Mouse (Mus musculus) testis, postnatal 14 days (tissue): ENCODE measurements around the gene Pigm.

Source experiments
- DNase-seq: peaks from one replicate; pipeline ENCODE4 v3.0.0; 2021; ENCODE audit warnings: low spot score

The Pigm gene

DNA sequence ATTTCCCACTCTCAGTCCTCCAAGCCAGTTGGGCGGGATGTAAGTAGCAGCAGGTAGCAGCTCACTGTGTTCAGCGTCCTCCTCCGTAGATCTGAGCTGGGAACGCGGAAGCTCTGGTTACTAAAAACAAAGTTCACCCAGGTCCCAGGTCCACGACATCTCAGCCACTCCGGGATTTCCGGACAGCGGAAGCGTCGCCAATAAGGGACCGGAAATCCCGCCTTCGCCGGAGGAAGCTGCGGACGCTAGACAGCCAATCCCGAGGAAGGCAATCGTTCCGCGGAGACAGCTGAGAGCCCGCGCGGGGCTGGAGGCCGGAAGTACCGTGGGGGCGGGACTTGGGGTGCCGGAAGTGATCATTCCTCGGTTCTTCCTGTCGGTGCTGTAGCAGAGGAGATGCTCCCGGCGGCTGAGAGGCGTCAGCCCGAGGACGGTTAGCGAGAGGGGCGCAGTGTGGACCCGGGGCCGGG, at the start of gene Pigm:
Gene Pigm, plus strand, starts transcription at position 349 of the 470 bp plus-strand sequence.
- DNase-seq = peak; percentile 98

DNA sequence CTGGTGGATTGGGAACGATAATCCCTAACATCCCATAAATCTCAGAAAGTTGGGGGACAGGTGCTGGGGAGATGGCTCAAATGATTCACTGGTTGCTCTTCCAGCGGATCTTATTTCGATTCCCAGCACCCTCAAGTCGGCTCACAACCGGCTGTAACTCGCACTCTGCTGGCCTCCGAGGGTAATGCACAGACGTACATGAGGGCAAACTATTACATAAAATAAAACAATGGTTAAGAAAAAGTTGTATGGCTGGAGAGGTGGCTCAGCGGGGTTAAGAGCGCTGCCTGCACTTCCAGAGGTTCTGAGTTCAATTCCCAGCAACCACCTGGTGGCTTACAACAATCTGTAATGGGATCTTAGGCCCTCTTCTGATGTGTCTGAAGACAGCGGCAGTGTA, 49.7 kb upstream of the Pigm start:
- no peak for DNase-seq

- DNase-seq = no peak
These were observed 48.9 kb upstream of the Pigm start for GRCm38 (mm10) chr1:172327206-172328001.

DNA sequence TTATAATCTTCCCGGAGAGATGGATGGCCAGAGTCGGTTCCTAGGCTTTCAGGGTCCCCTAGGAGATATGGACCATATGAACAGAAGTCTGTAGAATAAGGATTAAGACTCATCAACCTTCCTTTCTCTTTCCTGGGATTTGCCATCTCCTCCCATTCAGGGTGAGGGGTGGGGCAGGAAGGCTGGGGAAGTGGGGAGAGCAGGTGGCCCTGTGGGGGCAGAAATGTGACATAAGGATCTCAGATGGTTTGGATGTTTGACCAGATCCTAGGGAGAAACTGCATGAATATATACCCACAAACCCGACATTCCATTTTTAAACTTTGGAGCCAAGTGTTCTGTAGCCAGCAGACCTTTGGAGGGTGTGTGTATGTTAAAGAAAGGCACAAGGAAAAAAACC, 48.3 kb upstream of the Pigm start:
- DNase-seq = no peak

- DNase-seq = no peak
These were observed 47.9 kb upstream of the Pigm start for GRCm38 (mm10) chr1:172328461-172328860.

GRCm38 (mm10) chr1:172329131-172329530, 47.2 kb upstream of the Pigm start, which contains the start of gene Kcnj9:
TSS of gene Kcnj9 (minus strand) at chr1:172329318.
- DNase-seq = no peak

GRCm38 (mm10) chr1:172329616-172330015, 46.7 kb upstream of the Pigm start:
- DNase-seq = no peak

GRCm38 (mm10) chr1:172331422-172331947, 44.9 kb upstream of the Pigm start:
- no peak for DNase-seq

DNA sequence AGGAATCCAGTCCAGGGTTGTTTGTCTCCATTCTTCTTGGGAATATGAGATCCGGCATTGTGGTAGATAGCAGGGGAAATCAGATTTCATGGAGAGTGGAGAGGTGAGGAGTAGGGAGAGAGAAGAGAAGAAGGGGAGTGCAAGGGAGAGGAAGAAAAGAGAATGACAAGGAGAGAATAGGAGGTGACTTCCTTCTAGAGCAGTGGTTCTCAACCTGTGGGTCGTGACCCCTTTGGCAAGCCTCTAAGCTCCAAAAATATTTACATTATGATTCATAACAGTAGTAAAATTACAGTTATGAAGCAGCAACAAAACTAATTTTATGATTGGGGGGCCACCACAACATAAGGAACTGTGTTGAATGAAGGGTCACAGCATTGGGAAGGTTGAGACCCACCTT, 43.4 kb upstream of the Pigm start:
- DNase-seq = no peak

DNA sequence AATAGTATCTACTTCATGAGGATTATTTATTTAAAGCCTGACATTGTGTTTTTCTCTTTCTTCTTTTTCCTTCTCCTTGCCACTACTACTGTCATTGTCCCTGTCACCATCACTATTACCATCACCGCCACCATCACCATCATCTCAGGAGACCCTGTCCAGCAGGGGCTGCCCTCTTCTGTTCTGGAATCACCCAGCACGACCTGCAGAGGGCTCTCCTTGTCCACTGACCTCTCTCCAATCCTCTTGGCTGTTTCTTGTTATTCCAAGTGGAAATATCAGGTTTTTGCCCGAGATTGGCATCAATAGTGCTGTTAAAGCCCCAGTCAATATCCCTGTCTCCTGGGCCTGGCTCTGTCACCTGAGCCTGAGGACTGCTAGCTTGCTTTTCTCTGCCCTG, 42.8 kb upstream of the Pigm start:
- no peak for DNase-seq

- DNase-seq = no peak
These were observed 40.5 kb upstream of the Pigm start for GRCm38 (mm10) chr1:172335804-172336203.

- DNase-seq = no peak
These were observed 38.7 kb upstream of the Pigm start for GRCm38 (mm10) chr1:172337411-172338185.

DNA sequence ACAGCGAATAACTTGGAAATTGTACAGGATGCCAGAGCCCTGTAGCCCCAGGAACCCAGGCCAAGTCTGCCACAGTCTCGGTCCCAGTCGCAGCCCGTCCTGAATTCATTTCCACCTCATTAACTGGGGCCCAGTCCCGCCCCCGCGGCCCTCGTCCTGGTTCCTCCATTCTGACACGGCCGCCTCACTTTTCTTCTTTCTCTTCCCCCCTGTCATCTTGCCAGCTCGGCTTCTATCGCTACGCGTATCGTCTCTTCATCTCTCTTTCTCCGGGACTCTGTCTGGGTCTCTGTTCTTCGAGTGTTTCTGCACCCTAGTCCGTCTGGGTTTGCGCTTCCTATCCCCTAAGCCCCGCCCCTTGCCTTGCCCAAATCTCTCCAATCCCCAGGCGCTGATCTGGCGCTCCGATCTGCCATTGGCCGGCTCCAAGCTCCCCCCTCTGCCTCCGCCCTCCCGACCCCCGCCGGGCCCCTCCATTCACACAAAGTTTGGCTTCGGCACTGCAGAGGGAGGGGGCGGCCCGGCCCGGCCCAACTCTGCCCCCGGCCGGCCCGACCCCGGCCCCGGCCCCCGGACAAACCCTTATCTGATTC, 35.5 kb upstream of the Pigm start, which contains the start of gene Kcnj10:
Gene Kcnj10, plus strand, starts transcription at position 482 of the 593 bp plus-strand sequence.
- peak; percentile 80 for DNase-seq

- no peak for DNase-seq
These were observed 35.0 kb upstream of the Pigm start for GRCm38 (mm10) chr1:172341386-172341785.

- no peak for DNase-seq
These were observed 33.6 kb upstream of the Pigm start for GRCm38 (mm10) chr1:172342729-172343128.

DNA sequence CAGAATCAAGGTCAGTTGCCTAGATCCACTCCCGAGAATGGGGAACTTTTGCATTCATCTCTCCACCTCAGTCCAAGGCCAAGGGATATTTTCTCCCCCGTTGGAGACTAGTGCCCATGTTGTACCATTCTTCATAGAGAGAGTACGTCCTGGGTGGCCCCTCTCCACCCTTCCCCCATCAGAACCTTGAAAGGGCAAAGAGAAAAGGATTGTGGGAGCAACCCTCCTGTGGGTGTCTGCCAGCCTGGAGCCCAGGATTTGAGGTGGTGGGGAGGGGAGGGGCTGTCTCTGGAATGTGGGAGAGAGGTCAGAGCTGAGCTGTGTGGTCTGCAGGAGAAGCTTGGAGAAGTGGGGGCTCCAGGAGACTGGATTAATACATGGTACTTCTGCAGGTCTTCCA, 32.4 kb upstream of the Pigm start:
- no peak for DNase-seq

DNA sequence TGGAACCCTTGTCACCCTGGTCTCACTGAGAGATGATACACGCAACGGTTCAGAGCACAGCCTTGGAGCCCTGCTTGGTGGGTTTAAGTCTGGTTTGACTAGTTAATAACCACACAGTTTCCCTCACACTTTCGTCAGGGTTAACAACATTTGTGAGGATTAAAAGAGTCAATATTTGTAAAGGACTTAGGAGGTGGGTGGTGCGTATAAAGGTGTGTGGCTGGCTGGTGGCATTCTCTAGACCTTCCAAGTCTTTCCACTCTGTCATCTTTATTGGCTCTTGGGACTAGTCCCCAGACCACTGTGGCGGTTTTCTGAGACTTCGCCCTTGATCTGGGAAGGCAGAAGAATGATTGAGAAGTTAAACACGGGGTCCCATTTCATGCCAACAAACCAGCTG, 31.5 kb upstream of the Pigm start:
- DNase-seq = no peak

- DNase-seq = no peak
These were observed 29.6 kb upstream of the Pigm start for GRCm38 (mm10) chr1:172346707-172347106.

GRCm38 (mm10) chr1:172347382-172347781, 29.0 kb upstream of the Pigm start:
- DNase-seq = no peak

DNA sequence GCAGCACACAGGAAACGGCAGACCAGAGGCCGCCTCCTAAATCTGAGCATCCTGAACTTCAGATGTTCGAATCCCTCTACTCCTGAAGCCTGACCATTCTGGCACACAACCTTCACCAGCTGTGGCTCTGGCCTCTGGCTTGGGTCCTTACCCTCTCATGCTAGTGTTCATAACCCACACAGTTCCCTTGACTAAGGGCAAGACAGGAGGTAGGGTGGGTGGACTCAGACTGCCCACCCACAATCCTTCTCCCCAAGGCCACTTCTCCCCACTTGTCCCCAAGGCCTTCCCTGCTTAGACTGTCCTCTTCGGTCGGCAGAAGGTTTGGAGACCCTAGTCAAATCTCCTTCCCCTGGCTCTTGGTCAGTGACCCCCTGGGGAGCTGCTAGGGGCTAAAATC, 26.8 kb upstream of the Pigm start:
- DNase-seq = no peak

- no peak for DNase-seq
These were observed 26.2 kb upstream of the Pigm start for GRCm38 (mm10) chr1:172349916-172350812.
